Mouse (Mus musculus) olfactory bulb, adult 2 months (tissue): Measurements from ENCODE around the gene 1810009A15Rik. TPM values are rescaled to one million over a fixed set of nuclear protein-coding genes. Genes with fewer than 3 reads are reported as not detected.
A peak's percentile ranks its signal among the peaks of the same experiment; 100 is the strongest.

Experiments used
- H3K27ac ChIP-seq: fragments of 200-500 bp; 2 replicates; pipeline ENCODE4 v1.5.1; 2012; ENCODE audit warnings: low read depth, low read length; ENCODE audit not compliant: insufficient read depth
- H3K4me1 ChIP-seq: fragments of 200-500 bp; 2 replicates; pipeline ENCODE4 v1.6.1; 2012; ENCODE audit warnings: low read length; ENCODE audit not compliant: control insufficient read depth, insufficient read depth
- H3K4me3 ChIP-seq: fragments of 200-500 bp; 2 replicates; pipeline ENCODE4 v1.5.1; 2012; ENCODE audit warnings: mild to moderate bottlenecking, low read depth, low read length, moderate library complexity; ENCODE audit not compliant: insufficient read depth
- CTCF ChIP-seq: fragments of 200-500 bp; IDR thresholded peaks from 2 replicates; pipeline ENCODE4 v1.5.1; 2012; ENCODE audit warnings: low read depth, mild to moderate bottlenecking, low read length, moderate library complexity; ENCODE audit not compliant: insufficient read depth
- POLR2A ChIP-seq: fragments of 200-500 bp; IDR thresholded peaks from 2 replicates; pipeline ENCODE4 v1.6.1; 2012; ENCODE audit warnings: mild to moderate bottlenecking, low read depth, low read length, moderate library complexity; ENCODE audit not compliant: insufficient read depth
- WGBS: fragments of 180-500 bp; shearing (Covaris S2); methylation state at CpG from one replicate; pipeline ENCODE4 v1.1.7; 2018; 5-methylcytosine and 5-hydroxymethylcytosine counted together
- polyA plus RNA-seq: library from polyadenylated mRNA; stranded (reverse); fragments of >200 nt; gene quantifications from 2 replicates; pipeline ENCODE4 v1.2.4, GENCODE M21; 2012; ENCODE audit warnings: low replicate concordance; ENCODE audit not compliant: missing spikeins, insufficient read depth, insufficient read length

The 1810009A15Rik gene
- polyA plus RNA-seq, 1 experiment, result not detected

- H3K27ac ChIP-seq, result no peak overlapping the region
- TF ChIP-seq POLR2A, result no peak
- 0 out of 2 replicates have a peak, but pooled peaks cover 6% of the 10 kb centered on the region for H3K4me1 ChIP-seq
- 95% methylated on average over 12 of the region's 12 CpGs for WGBS
- no peak overlapping the region for H3K4me3 ChIP-seq
Observed at GRCm38 (mm10) chr19:8927891-8928525, 39.4 kb downstream of the 1810009A15Rik start.

- Histone ChIP-seq H3K4me1 (0 out of 2 replicates have a peak, but pooled peaks cover 6% of the 10 kb centered on the region), H3K4me3 (peak overlapping the region; percentile 48), H3K27ac (no peak overlapping the region)
- TF ChIP-seq CTCF (no peak), POLR2A (no peak)
- WGBS, result 20% methylated on average over 16 of the region's 16 CpGs
Observed at GRCm38 (mm10) chr19:8928689-8929223, 40.1 kb downstream of the 1810009A15Rik start.

- TF ChIP-seq POLR2A, result no peak
- no peak for TF ChIP-seq CTCF
- WGBS, result 1% methylated on average over 73 of the region's 74 CpGs
- no peak within 1 kb of the TSS for H3K27ac ChIP-seq
- 0 out of 2 replicates have a peak, but pooled peaks cover 6% of the 10 kb centered on the region for H3K4me1 ChIP-seq
- H3K4me3 ChIP-seq, result peak within 1 kb of the TSS; percentile 48
Observed at GRCm38 (mm10) chr19:8929224-8930088, 40.8 kb downstream of the 1810009A15Rik start, which contains the start of the genes Rom1 and Eml3. Rom1 (minus strand) TSS chr19:8929356. Eml3 (plus strand) TSS chr19:8929552.

GRCm38 (mm10) chr19:8930117-8930516 lies 41.5 kb downstream of the 1810009A15Rik start:
- peak overlapping the region; percentile 48 for H3K4me3 ChIP-seq
- 19% methylated on average over 11 of the region's 11 CpGs for WGBS
- no peak overlapping the region for H3K27ac ChIP-seq
- H3K4me1 ChIP-seq, result 0 out of 2 replicates have a peak, but pooled peaks cover 6% of the 10 kb centered on the region
- no peak for TF ChIP-seq POLR2A
- no peak for TF ChIP-seq CTCF

DNA sequence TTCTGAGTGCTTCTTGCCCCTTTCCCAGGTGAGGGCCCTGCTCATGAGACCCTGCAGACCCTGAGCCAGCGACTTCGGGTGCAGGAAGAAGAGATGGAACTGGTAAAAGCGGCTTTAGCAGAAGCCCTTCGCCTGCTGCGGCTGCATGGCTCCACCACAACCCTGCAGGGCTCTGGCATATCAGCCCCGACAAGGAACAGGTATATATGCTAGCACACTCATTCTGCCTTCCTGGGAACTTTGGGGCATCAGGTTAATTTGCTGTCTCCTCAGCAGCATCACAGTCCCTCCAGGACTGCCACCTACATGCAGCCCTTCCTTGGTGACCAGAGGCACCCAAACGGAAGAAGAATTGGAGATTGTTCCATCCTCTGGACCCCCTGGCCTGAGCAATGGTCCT lies 42.1 kb downstream of the 1810009A15Rik start:
- no peak overlapping the region for H3K27ac ChIP-seq
- no peak for TF ChIP-seq CTCF
- no peak for TF ChIP-seq POLR2A
- H3K4me1 ChIP-seq, result 0 out of 2 replicates have a peak, but pooled peaks cover 6% of the 10 kb centered on the region
- 88% methylated on average over 7 of the region's 7 CpGs for WGBS
- no peak overlapping the region for H3K4me3 ChIP-seq

GRCm38 (mm10) chr19:8936736-8937135 lies 48.1 kb downstream of the 1810009A15Rik start:
- TF ChIP-seq CTCF (no peak), POLR2A (no peak)
- H3K4me3 ChIP-seq, result no peak overlapping the region
- WGBS, result 87% methylated on average over 2 of the region's 2 CpGs
- peaks cover 5% of the 10 kb centered on the region for H3K4me1 ChIP-seq
- H3K27ac ChIP-seq, result no peak overlapping the region

Other genes starting within 250 kb of the 1810009A15Rik start
- gene Chrm1, start 225.1 kb upstream of the 1810009A15Rik start, polyA plus RNA-seq, result not detected in 2 replicates
- not detected in 2 replicates for gene Slc3a2, start 165.5 kb upstream of the 1810009A15Rik start, polyA plus RNA-seq
- gene Wdr74, start 153.0 kb upstream of the 1810009A15Rik start, polyA plus RNA-seq, result not detected in 2 replicates
- gene 1700092M07Rik, start 148.1 kb upstream of the 1810009A15Rik start, polyA plus RNA-seq, result not detected in 2 replicates
- gene Stx5a, start 147.4 kb upstream of the 1810009A15Rik start, polyA plus RNA-seq, result 609 TPM in 1 of 2 replicates, not detected in the other
- gene Nxf1, start 131.8 kb upstream of the 1810009A15Rik start, polyA plus RNA-seq, result not detected in 2 replicates
- not detected in 2 replicates for gene Tmem223, start 117.9 kb upstream of the 1810009A15Rik start, polyA plus RNA-seq
- gene Tmem179b, start 114.4 kb upstream of the 1810009A15Rik start, polyA plus RNA-seq, result not detected in 2 replicates
- not detected in 2 replicates for gene Taf6l, start 102.4 kb upstream of the 1810009A15Rik start, polyA plus RNA-seq
- not detected in 2 replicates for gene Polr2g, start 90.3 kb upstream of the 1810009A15Rik start, polyA plus RNA-seq
- gene Zbtb3, start 86.3 kb upstream of the 1810009A15Rik start, polyA plus RNA-seq, result not detected in 2 replicates
- not detected in 2 replicates for gene Ttc9c, start 69.5 kb upstream of the 1810009A15Rik start, polyA plus RNA-seq
- 134 and 194 TPM in 2 replicates for gene Hnrnpul2, start 68.8 kb upstream of the 1810009A15Rik start, polyA plus RNA-seq
- gene AC129217.1, start 59.1 kb upstream of the 1810009A15Rik start, polyA plus RNA-seq, result not detected in 2 replicates
- not detected in 2 replicates for gene Bscl2, start 51.4 kb upstream of the 1810009A15Rik start, polyA plus RNA-seq
- not detected in 2 replicates for gene Gng3, start 49.7 kb upstream of the 1810009A15Rik start, polyA plus RNA-seq
- gene Lrrn4cl, start 38.1 kb upstream of the 1810009A15Rik start, polyA plus RNA-seq, result not detected in 2 replicates
- gene Ubxn1, start 17.4 kb upstream of the 1810009A15Rik start, polyA plus RNA-seq, result 403 TPM in 1 of 2 replicates, not detected in the other
- not detected in 2 replicates for gene Uqcc3, start 7.9 kb upstream of the 1810009A15Rik start, polyA plus RNA-seq
- gene Lbhd1, start 5.1 kb upstream of the 1810009A15Rik start, polyA plus RNA-seq, result not detected in 2 replicates
- not detected in 2 replicates for gene Gm49403, start 4.9 kb upstream of the 1810009A15Rik start, polyA plus RNA-seq
- not detected in 2 replicates for gene Gm49416, start 73 bp downstream of the 1810009A15Rik start, polyA plus RNA-seq
- gene Ints5, start 4.2 kb downstream of the 1810009A15Rik start, polyA plus RNA-seq, result not detected in 2 replicates
- gene Ganab, start 9.2 kb downstream of the 1810009A15Rik start, polyA plus RNA-seq, result not detected in 2 replicates
- gene B3gat3, start 31.5 kb downstream of the 1810009A15Rik start, polyA plus RNA-seq, result not detected in 2 replicates
- not detected in 2 replicates for gene Rom1, start 40.5 kb downstream of the 1810009A15Rik start, polyA plus RNA-seq
- gene Eml3, start 40.7 kb downstream of the 1810009A15Rik start, polyA plus RNA-seq, result not detected in 2 replicates
- not detected in 2 replicates for gene Mta2, start 53.0 kb downstream of the 1810009A15Rik start, polyA plus RNA-seq
- gene Tut1, start 65.0 kb downstream of the 1810009A15Rik start, polyA plus RNA-seq, result not detected in 2 replicates
- 678 TPM in 1 of 2 replicates, not detected in the other for gene Eef1g, start 78.2 kb downstream of the 1810009A15Rik start, polyA plus RNA-seq
- not detected in 2 replicates for gene Ahnak, start 100.4 kb downstream of the 1810009A15Rik start, polyA plus RNA-seq
- not detected in 2 replicates for gene Scgb1a1, start 199.1 kb downstream of the 1810009A15Rik start, polyA plus RNA-seq
- gene Asrgl1, start 246.8 kb downstream of the 1810009A15Rik start, polyA plus RNA-seq, result 72.4 TPM in 1 of 2 replicates, not detected in the other